9 mouse cellular contexts compared by ENCODE assay signal in genomic region chr4:33208881-33209841, GRCm38 (mm10). TPM values are rescaled to one million over a fixed set of nuclear protein-coding genes. Genes with fewer than 3 reads are reported as not detected.
A peak's percentile ranks its signal among the peaks of the same experiment; 100 is the strongest.
DNase-seq lines count a peak whose midpoint lies in the region; ATAC-seq and TF ChIP-seq lines count a peak whose summit lies in the region.
"Had no signal": no experiment of that assay in that cellular context is flagged by ENCODE, and none has a peak within 500 bp of the region (broad histone marks: within the 10 kb centered on the region; RNA-seq: fewer than 3 reads in every experiment).

TSS of gene Srsf12 (plus strand) at chr4:33208991.

- H3K36me3 ChIP-seq in heart, embryonic 11.5 days (ENCODE audit: control insufficient read depth, insufficient read depth, low read length) = no peaks in the 10 kb centered on the region
- H3K36me3 ChIP-seq in forebrain, postnatal 0 days (ENCODE audit: insufficient read depth) = no peaks in the 10 kb centered on the region
- no peaks in the 10 kb centered on the region for H3K36me3 ChIP-seq in kidney, postnatal 0 days (ENCODE audit: insufficient read depth, low read length)
- H3K36me3 ChIP-seq in liver, embryonic 13.5 days = no peaks in the 10 kb centered on the region
- H3K36me3 ChIP-seq in neural tube, embryonic 11.5 days (ENCODE audit: control insufficient read depth, insufficient read depth, low read length) = no peaks in the 10 kb centered on the region

- peaks cover 6% of the 10 kb centered on the region for H3K4me1 ChIP-seq in heart, embryonic 11.5 days (ENCODE audit: control insufficient read depth, insufficient read depth, low read length)
- no peaks in the 10 kb centered on the region for H3K4me1 ChIP-seq in cerebellum, adult 2 months (ENCODE audit: control insufficient read depth, insufficient read depth, low read length)
- H3K4me1 ChIP-seq in forebrain, postnatal 0 days (ENCODE audit: insufficient read depth) = no peaks in the 10 kb centered on the region
- 0 out of 2 replicates have a peak, but pooled peaks cover 5% of the 10 kb centered on the region for H3K4me1 ChIP-seq in kidney, postnatal 0 days (replicated peaks; ENCODE audit: insufficient read depth, low read length)
- H3K4me1 ChIP-seq in liver, embryonic 13.5 days (replicated peaks) = peaks cover 19% of the 10 kb centered on the region
- H3K4me1 ChIP-seq in neural tube, embryonic 11.5 days (ENCODE audit: control insufficient read depth, insufficient read depth, low read length) = no peaks in the 10 kb centered on the region

- H3K9me3 ChIP-seq in heart, embryonic 11.5 days (replicated peaks; ENCODE audit: control insufficient read depth, low read length) = no peaks in the 10 kb centered on the region
- H3K9me3 ChIP-seq in forebrain, postnatal 0 days (ENCODE audit: low read length) = no peaks in the 10 kb centered on the region
- no peaks in the 10 kb centered on the region for H3K9me3 ChIP-seq in kidney, postnatal 0 days (replicated peaks; ENCODE audit: low read length)
- H3K9me3 ChIP-seq in liver, embryonic 13.5 days (replicated peaks) = no peaks in the 10 kb centered on the region
- H3K9me3 ChIP-seq in neural tube, embryonic 11.5 days (ENCODE audit: control insufficient read depth, low read length) = no peaks in the 10 kb centered on the region

- H3K27me3 ChIP-seq in heart, embryonic 11.5 days (ENCODE audit: control insufficient read depth, insufficient read depth, low read length) = peaks cover 4% of the 10 kb centered on the region; the same call in 1 of the 2 replicates
- H3K27me3 ChIP-seq in cerebellum, adult 2 months (ENCODE audit: control insufficient read depth, insufficient read depth, low read length) = no peaks in the 10 kb centered on the region
- H3K27me3 ChIP-seq in forebrain, postnatal 0 days (ENCODE audit: insufficient read depth, low read length) = no peaks in the 10 kb centered on the region
- no peaks in the 10 kb centered on the region for H3K27me3 ChIP-seq in kidney, postnatal 0 days (ENCODE audit: insufficient read depth, low read length)
- peaks cover 26% of the 10 kb centered on the region for H3K27me3 ChIP-seq in liver, embryonic 13.5 days
- H3K27me3 ChIP-seq in neural tube, embryonic 11.5 days (ENCODE audit: control insufficient read depth, insufficient read depth, low read length) = no peaks in the 10 kb centered on the region

- TF ChIP-seq CTCF in cerebellum, adult 2 months (IDR thresholded peaks at IDR 0.05; ENCODE audit: borderline replicate concordance, insufficient read depth, low read depth, low read length) = no peak
- TF ChIP-seq CTCF in forebrain, postnatal 0 days (IDR thresholded peaks at IDR 0.05; ENCODE audit: low read depth) = peak; percentile 32; the same call in 1 of the 2 replicates
- peak; percentile 16; the same call in 1 of the 2 replicates for TF ChIP-seq CTCF in kidney, postnatal 0 days (IDR thresholded peaks at IDR 0.05; ENCODE audit: low read depth)

- peak within 1 kb of the TSS; percentile 73 for H3K4me3 ChIP-seq in heart, embryonic 11.5 days (ENCODE audit: low read depth, low read length)
- peak within 1 kb of the TSS; percentile 57 for H3K4me3 ChIP-seq in cerebellum, adult 2 months (replicated peaks; ENCODE audit: insufficient read depth, low read depth, low read length)
- H3K4me3 ChIP-seq in forebrain, postnatal 0 days (ENCODE audit: low read depth, low read length) = peak within 1 kb of the TSS; percentile 83
- peak within 1 kb of the TSS; percentile 57 for H3K4me3 ChIP-seq in kidney, postnatal 0 days (replicated peaks; ENCODE audit: low read depth, low read length)
- H3K4me3 ChIP-seq in liver, embryonic 13.5 days (replicated peaks) = peak within 1 kb of the TSS; percentile 54
- peak within 1 kb of the TSS; percentile 72 for H3K4me3 ChIP-seq in neural tube, embryonic 11.5 days (ENCODE audit: low read depth, low read length)

- 3% methylated on average over 62 of the region's 65 CpGs for WGBS in heart, embryonic 11.5 days (ENCODE audit: insufficient replicate concordance)
- 2% methylated on average over 65 of the region's 65 CpGs for WGBS in cerebellum, adult 2 months
- WGBS in forebrain, postnatal 0 days = 3% methylated on average over 65 of the region's 65 CpGs
- 3% methylated on average over 65 of the region's 65 CpGs for WGBS in kidney, postnatal 0 days
- 4% methylated on average over 64 of the region's 65 CpGs for WGBS in liver, embryonic 13.5 days (ENCODE audit: insufficient replicate concordance)
- WGBS in neural tube, embryonic 11.5 days = 3% methylated on average over 53 of the region's 65 CpGs

- peak within 1 kb of the TSS; percentile 100 for H3K4me2 ChIP-seq in heart, embryonic 11.5 days
- H3K4me2 ChIP-seq in forebrain, postnatal 0 days (ENCODE audit: low read depth) = peak within 1 kb of the TSS; percentile 81
- H3K4me2 ChIP-seq in kidney, postnatal 0 days (ENCODE audit: low read length) = peak within 1 kb of the TSS; percentile 100
- H3K4me2 ChIP-seq in liver, embryonic 13.5 days = peak within 1 kb of the TSS; percentile 81
- peak within 1 kb of the TSS; percentile 100 for H3K4me2 ChIP-seq in neural tube, embryonic 11.5 days (ENCODE audit: low read depth)

- peak; percentile 39 for ATAC-seq in heart, embryonic 11.5 days (replicated peaks; ENCODE audit: insufficient number of reproducible peaks, low FRiP score, low TSS enrichment)
- ATAC-seq in forebrain, postnatal 0 days = peak; percentile 93
- peak; percentile 75 for ATAC-seq in kidney, postnatal 0 days (replicated peaks; ENCODE audit: low FRiP score, low read depth)
- no peak for ATAC-seq in liver, embryonic 13.5 days (ENCODE audit: low read depth)
- peak; percentile 66 for ATAC-seq in neural tube, embryonic 11.5 days (ENCODE audit: insufficient read depth, low FRiP score, low TSS enrichment)

- TF ChIP-seq POLR2A in cerebellum, adult 2 months (IDR thresholded peaks at IDR 0.05; ENCODE audit: borderline replicate concordance, insufficient read depth, low read length) = peak; percentile 52

- no peak within 1 kb of the TSS for H3K27ac ChIP-seq in heart, embryonic 11.5 days (ENCODE audit: low read depth, low read length)
- peak within 1 kb of the TSS; percentile 60 for H3K27ac ChIP-seq in cerebellum, adult 2 months (ENCODE audit: insufficient read depth, low read length)
- H3K27ac ChIP-seq in forebrain, postnatal 0 days (ENCODE audit: low read depth, low read length) = peak within 1 kb of the TSS; percentile 91
- H3K27ac ChIP-seq in kidney, postnatal 0 days = no peak within 1 kb of the TSS
- no peak within 1 kb of the TSS for H3K27ac ChIP-seq in liver, embryonic 13.5 days
- no peak within 1 kb of the TSS for H3K27ac ChIP-seq in neural tube, embryonic 11.5 days (ENCODE audit: low read depth, low read length)

- no peak for DNase-seq in heart, adult 18-20 months
- DNase-seq in cerebellum, adult 2 months = peak; percentile 77 to 78
- peak; percentile 83 for DNase-seq in forebrain, postnatal 0 days
- peak; percentile 23 for DNase-seq in kidney, postnatal 0 days (ENCODE audit: low spot score)
- no peak for DNase-seq in liver, embryonic 13.5 days
- DNase-seq in neural tube, embryonic 11.5 days (ENCODE audit: low spot score) = peak; percentile 54
- peak; percentile 23 for DNase-seq in testis, postnatal 14 days (ENCODE audit: low spot score)

- H3K9ac ChIP-seq in heart, embryonic 11.5 days (ENCODE audit: low read depth, low read length) = peak within 1 kb of the TSS; percentile 75
- peak within 1 kb of the TSS; percentile 95 for H3K9ac ChIP-seq in forebrain, postnatal 0 days
- H3K9ac ChIP-seq in kidney, postnatal 0 days (ENCODE audit: low read depth, low read length) = peak within 1 kb of the TSS; percentile 69
- H3K9ac ChIP-seq in liver, embryonic 13.5 days = peak within 1 kb of the TSS; percentile 43
- peak within 1 kb of the TSS; percentile 84 for H3K9ac ChIP-seq in neural tube, embryonic 11.5 days (ENCODE audit: low read length)

RNA-seq across cellular contexts. Expression of gene Srsf12, which starts in this region (rescaled TPM):
- 1.7 and 3.1 TPM in 2 replicates for polyA plus RNA-seq in heart, embryonic 11.5 days (2014; fragmentation: Nextera tagmentation; extraction: Ambion mirVana)
- total RNA-seq in heart, adult 18-20 months (2021) = not detected
- polyA plus RNA-seq in cerebellum, adult 2 months (2012; rRNA removed) = 16.1 and 16.5 TPM in 2 replicates
- 47.0 and 68.4 TPM in 2 replicates for total RNA-seq in forebrain, postnatal 0 days (2014; rRNA removed)
- 22.1 and 43.3 TPM in 2 replicates for polyA plus RNA-seq in forebrain, postnatal 0 days (2015; fragmentation: Nextera tagmentation; extraction: Ambion mirVana)
- 2.6 TPM in 2 replicates for polyA plus RNA-seq in kidney, postnatal 0 days (2015; fragmentation: Nextera tagmentation; extraction: Ambion mirVana)
- 0.31 and 0.37 TPM in 2 replicates for polyA plus RNA-seq in liver, embryonic 13.5 days (2015; fragmentation: Nextera tagmentation; extraction: Ambion mirVana)
- 9.5 and 10.9 TPM in 2 replicates for polyA plus RNA-seq in neural tube, embryonic 11.5 days (2014; fragmentation: Nextera tagmentation; extraction: Ambion mirVana)
- total RNA-seq: MEL had no signal

Comparison
In these comparisons a context has a peak if more than half of its experiments do, and no peak if none do; other contexts are left out.
1. RNA of gene Srsf12 (total RNA-seq): 47.0 to 68.4 TPM in forebrain, postnatal 0 days; not detected in heart, adult 18-20 months; every median in the first group is over 10 times any median in the second.
2. H3K27ac ChIP-seq: peak in cerebellum, adult 2 months (single experiment) and forebrain, postnatal 0 days (single experiment); none in heart, embryonic 11.5 days (single experiment), kidney, postnatal 0 days (single experiment), liver, embryonic 13.5 days (single experiment) and neural tube, embryonic 11.5 days (single experiment).
3. H3K9ac ChIP-seq: peak in every context shown above with its lines; median percentile 95 in forebrain, postnatal 0 days; 84 in neural tube, embryonic 11.5 days; 75 in heart, embryonic 11.5 days; 69 in kidney, postnatal 0 days; 43 in liver, embryonic 13.5 days.
4. DNase-seq: peak in cerebellum, adult 2 months (2 of 2), forebrain, postnatal 0 days (single experiment), kidney, postnatal 0 days (single experiment), neural tube, embryonic 11.5 days (single experiment) and testis, postnatal 14 days (single experiment); none in heart, adult 18-20 months (0 of 2) and liver, embryonic 13.5 days (single experiment).
5. Peak in every context shown above with its lines, with median percentiles within 50 percentile points of each other: H3K4me2 ChIP-seq and H3K4me3 ChIP-seq.